Comparison of ENCODE assay signal across 14 mouse cellular contexts in the genomic region with DNA sequence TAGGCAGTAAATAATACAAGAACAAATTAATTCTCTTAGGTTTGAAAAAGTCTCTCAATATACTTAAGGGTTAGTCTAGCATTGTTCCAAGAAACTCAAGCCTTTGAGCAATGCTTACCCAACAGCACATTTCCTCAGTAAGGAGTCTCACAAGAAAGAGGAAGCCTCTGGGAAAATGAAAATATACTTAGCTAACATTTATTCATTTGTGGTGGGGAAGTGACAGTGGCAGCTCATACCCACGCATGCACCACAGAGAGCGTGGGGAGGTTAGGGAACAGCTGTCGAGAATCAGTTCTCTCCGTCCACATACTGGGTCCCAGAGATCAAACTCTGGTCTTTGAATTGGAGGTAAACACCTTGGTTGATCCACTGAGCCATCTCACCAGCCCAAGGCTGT.
"Had no signal": no experiment of that assay in that cellular context is flagged by ENCODE, and none has a peak within 500 bp of the region (broad histone marks: within the 10 kb centered on the region; RNA-seq: fewer than 3 reads in every experiment).

No protein-coding gene starts in this region.

- DNase-seq: kidney, adult 11 months; kidney, adult 9 months; kidney, postnatal 36 days; left cerebral cortex, postnatal 4 days; liver, embryonic 13.5 days; lung, adult 18-20 months; right cerebral cortex, postnatal 14 days; thymus, adult 2 months; thymus, postnatal 25 days had no signal

- H3K4me3 ChIP-seq: limb, embryonic 13.5 days; liver, embryonic 13.5 days; midbrain, embryonic 12.5 days; neural tube, embryonic 13.5 days; stomach, embryonic 15.5 days had no signal

- H3K27ac ChIP-seq: kidney, postnatal 0 days; limb, embryonic 13.5 days; liver, embryonic 13.5 days; midbrain, embryonic 12.5 days; neural tube, embryonic 13.5 days; stomach, embryonic 15.5 days had no signal
